Mouse (Mus musculus) myocyte (in vitro differentiated cells): ENCODE results near the gene Tmem251.

ENCODE experiments used
- E2F4 ChIP-seq: IDR thresholded peaks from one replicate; pipeline ENCODE4 v1.6.1; 2011; ENCODE audit warnings: mild to moderate bottlenecking, control low read depth, moderate library complexity; ENCODE audit not compliant: insufficient read depth
- MAX ChIP-seq: IDR thresholded peaks from one replicate; pipeline ENCODE4 v1.6.1; 2011; ENCODE audit warnings: low read depth, mild to moderate bottlenecking, control low read depth
- MYOG ChIP-seq, 3 experiments: IDR thresholded peaks; one replicate each; pipeline ENCODE4 v1.6.1; 2011; ENCODE audit warnings: control low read depth in 2 of 3, low read depth in 2 of 3, mild to moderate bottlenecking in 2 of 3; ENCODE audit not compliant: insufficient read length in 2 of 3, control insufficient read depth in 1 of 3, insufficient read depth in 1 of 3
- POLR2A ChIP-seq: IDR thresholded peaks from one replicate; pipeline ENCODE4 v1.6.1; 2011; ENCODE audit warnings: low read depth, mild to moderate bottlenecking, control low read depth, moderate library complexity; ENCODE audit not compliant: insufficient read length
- POLR2AphosphoS2 ChIP-seq: IDR thresholded peaks from one replicate; pipeline ENCODE4 v1.6.1; 2011; ENCODE audit warnings: low read depth, control low read depth; ENCODE audit not compliant: insufficient read length
- REST ChIP-seq: IDR thresholded peaks from one replicate; pipeline ENCODE4 v1.6.1; 2011; ENCODE audit warnings: mild to moderate bottlenecking, control low read depth, moderate library complexity; ENCODE audit not compliant: insufficient read depth, insufficient read length
- SRF ChIP-seq: IDR thresholded peaks from one replicate; pipeline ENCODE4 v1.6.1; 2011; ENCODE audit warnings: low read depth; ENCODE audit not compliant: control insufficient read depth, insufficient read length
- TCF12 ChIP-seq: IDR thresholded peaks from one replicate; pipeline ENCODE4 v1.6.1; 2011; ENCODE audit warnings: mild to moderate bottlenecking, control low read depth; ENCODE audit not compliant: poor library complexity, insufficient read depth, severe bottlenecking
- TCF3 ChIP-seq: IDR thresholded peaks from one replicate; pipeline ENCODE4 v1.6.1; 2011; ENCODE audit warnings: low read depth, control low read depth; ENCODE audit not compliant: insufficient read length
- USF1 ChIP-seq: IDR thresholded peaks from one replicate; pipeline ENCODE4 v1.6.1; 2011; ENCODE audit warnings: low read depth, mild to moderate bottlenecking, control low read depth, moderate library complexity

DNA sequence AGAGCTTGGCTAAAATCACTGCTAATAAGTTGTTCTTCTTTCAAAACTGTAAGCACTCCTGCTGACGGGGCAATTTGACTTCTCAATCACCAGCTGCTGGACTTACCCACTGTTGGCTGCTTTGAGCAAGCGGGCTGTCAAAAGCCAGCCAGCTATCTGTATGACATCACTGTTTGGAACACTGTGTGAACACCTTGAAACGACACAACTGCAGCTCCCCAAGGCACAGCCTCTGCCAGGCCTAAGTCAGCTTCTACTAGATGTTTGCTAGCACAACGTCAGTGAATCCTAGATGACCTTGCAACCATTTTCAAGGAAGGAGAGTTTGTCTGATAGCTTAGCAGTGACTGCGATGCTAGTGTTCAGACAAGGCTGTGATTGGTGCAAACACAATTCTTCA, 4.5 kb upstream of the Tmem251 start:
- TF ChIP-seq POLR2A (no peak), MAX (no peak), USF1 (no peak), E2F4 (no peak), TCF12 (no peak), SRF (no peak), REST (no peak), POLR2AphosphoS2 (no peak), MYOG (IDR thresholded peaks at IDR 0.05; ENCODE audit: control insufficient read depth in 1 of 3, insufficient read depth in 1 of 3, insufficient read length in 2 of 3, low read depth in 2 of 3) (no peak), TCF3 (no peak)
